Mouse (Mus musculus) kidney, postnatal 0 days (tissue): ENCODE results near the gene Eng. TPM values are rescaled to one million over a fixed set of nuclear protein-coding genes. Genes with fewer than 3 reads are reported as not detected.

Experiments used
- ATAC-seq: fragments of 200-750 bp; cut with Nextera tagmentation; replicated peaks from 2 replicates; pipeline ENCODE4 v1.8.0; 2017; ENCODE audit warnings: low read depth, moderate number of reproducible peaks, moderate TSS enrichment, moderate library complexity; ENCODE audit not compliant: low FRiP score
- DNase-seq: peaks from one replicate; pipeline ENCODE4 v3.0.0-alpha.2; 2016; ENCODE audit warnings: low spot score
- H3K27ac ChIP-seq: fragments of 300-500 bp; sonication (generic); 2 replicates; pipeline ENCODE4 v1.5.1; 2014; ENCODE audit warnings: mild to moderate bottlenecking
- H3K27me3 ChIP-seq: fragments of 300-500 bp; sonication (generic); 2 replicates; pipeline ENCODE4 v1.6.1; 2014; ENCODE audit warnings: low read length, mixed read lengths; ENCODE audit not compliant: insufficient read depth
- H3K36me3 ChIP-seq: fragments of 300-500 bp; sonication (generic); 2 replicates; pipeline ENCODE4 v1.6.1; 2014; ENCODE audit warnings: low read length, mixed read lengths; ENCODE audit not compliant: insufficient read depth
- H3K4me1 ChIP-seq: fragments of 300-500 bp; sonication (generic); replicated peaks from 2 replicates; pipeline ENCODE4 v1.6.1; 2014; ENCODE audit warnings: antibody characterized with exemption, low read length, mixed read lengths; ENCODE audit not compliant: insufficient read depth
- H3K4me2 ChIP-seq: fragments of 300-500 bp; sonication (generic); 2 replicates; pipeline ENCODE4 v1.6.1; 2014; ENCODE audit warnings: mild to moderate bottlenecking, low read length, moderate library complexity, mixed read lengths
- H3K4me3 ChIP-seq: fragments of 300-500 bp; sonication (generic); replicated peaks from 2 replicates; pipeline ENCODE4 v1.5.1; 2014; ENCODE audit warnings: low read depth, low read length
- H3K9ac ChIP-seq: fragments of 300-500 bp; sonication (generic); 2 replicates; pipeline ENCODE4 v1.6.1; 2014; ENCODE audit warnings: low read depth, low read length
- H3K9me3 ChIP-seq: fragments of 300-500 bp; sonication (generic); replicated peaks from 2 replicates; pipeline ENCODE4 v1.6.1; 2016; ENCODE audit warnings: low read length, inconsistent platforms, mixed read lengths
- CTCF ChIP-seq: IDR thresholded peaks from 2 replicates; pipeline ENCODE4 v1.5.1; 2016; ENCODE audit warnings: antibody characterized with exemption, low read depth, mild to moderate bottlenecking, moderate library complexity
- WGBS: fragments of 180-500 bp; shearing (Covaris S2); extraction: QIAGEN DNeasy Blood & Tissue Kit; methylation state at CpG from one replicate; pipeline ENCODE4 v1.1.7; 2014; 5-methylcytosine and 5-hydroxymethylcytosine counted together
- microRNA counts: library from miRNA; unstranded; fragments of <30 nt; microRNA quantifications from one replicate; lab custom pipeline; 2015
- microRNA-seq: library from miRNA; unstranded; fragments of <30 nt; microRNA quantifications from one replicate; pipeline ENCODE4, GENCODE M21; 2016
- polyA plus RNA-seq: library from polyadenylated mRNA; unstranded; fragments of >200 nt; fragmentation: Nextera tagmentation; extraction: Ambion mirVana; gene quantifications from 2 replicates; pipeline ENCODE4 v1.2.1, GENCODE M21; 2015

The Eng gene
- polyA plus RNA-seq, 1 experiment from 2014 or later: 71.6 TPM

DNA sequence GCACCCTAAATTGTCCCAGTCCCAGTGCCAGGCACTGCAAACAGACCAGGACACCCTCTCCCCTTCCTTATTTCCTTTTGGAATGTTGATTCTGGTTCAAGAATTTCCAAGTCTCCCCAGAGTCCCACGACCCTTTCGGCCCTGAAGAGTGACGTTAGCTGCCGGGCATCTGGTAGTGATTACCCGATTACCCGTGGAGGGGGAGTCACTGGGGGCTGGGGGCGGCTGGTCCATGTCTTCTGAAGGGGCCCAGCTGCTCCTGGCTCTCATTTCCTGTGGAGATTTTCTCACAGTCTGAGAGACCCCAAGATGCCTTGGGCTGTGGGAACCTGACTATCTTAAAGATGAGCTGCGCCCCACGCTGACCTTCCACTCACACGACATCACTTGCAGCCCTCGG is 84.5 kb downstream of the Eng start:
- no peak overlapping the region for H3K4me3 ChIP-seq
- H3K27me3 ChIP-seq: no peaks in the 10 kb centered on the region
- ATAC-seq: no peak
- H3K4me2 ChIP-seq: peak overlapping the region; percentile 51
- 20% methylated on average over 11 of the region's 11 CpGs for WGBS
- no peaks in the 10 kb centered on the region for H3K36me3 ChIP-seq
- no peaks in the 10 kb centered on the region for H3K9me3 ChIP-seq
- TF ChIP-seq CTCF: no peak
- peak; percentile 75 for DNase-seq
- H3K27ac ChIP-seq: peak overlapping the region; percentile 71; the same call in 1 of the 2 replicates
- H3K9ac ChIP-seq: no peak overlapping the region; the same call in 1 of the 2 replicates
- H3K4me1 ChIP-seq: peaks cover 16% of the 10 kb centered on the region

DNA sequence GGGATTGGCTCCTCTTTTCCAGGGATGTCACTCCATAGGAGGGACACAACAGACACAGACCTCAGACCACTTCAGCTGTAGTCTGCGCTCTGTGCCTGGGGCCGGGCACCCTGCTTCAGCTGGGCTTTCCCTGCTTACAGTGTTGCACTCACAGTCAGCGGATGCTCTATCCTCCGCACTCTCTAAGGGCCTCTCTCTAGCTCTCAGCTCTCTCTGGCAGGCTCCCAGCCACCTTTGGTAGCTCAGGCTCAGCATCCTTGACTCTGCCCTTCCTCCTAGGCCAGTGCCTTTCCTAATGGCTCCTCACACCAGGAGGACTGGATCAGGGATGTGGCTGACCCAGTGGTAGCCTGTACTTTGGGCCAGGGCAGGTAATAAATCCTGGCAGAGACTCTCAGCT is 85.5 kb downstream of the Eng start:
- Histone ChIP-seq H3K9ac (no peak overlapping the region), H3K9me3 (no peaks in the 10 kb centered on the region), H3K27ac (peak overlapping the region; percentile 71), H3K4me3 (no peak overlapping the region), H3K4me1 (peaks cover 16% of the 10 kb centered on the region), H3K4me2 (peak overlapping the region; percentile 15; the same call in 1 of the 2 replicates), H3K27me3 (no peaks in the 10 kb centered on the region), H3K36me3 (no peaks in the 10 kb centered on the region)
- 53% methylated on average over 4 of the region's 4 CpGs for WGBS
- no peak for ATAC-seq
- TF ChIP-seq CTCF: no peak
- no peak for DNase-seq

MicroRNA genes within 50 kb of the gene (microRNA counts, 519-probe panel; counts per million panel counts)
- microRNA mmu-miR-1954 (lab: Ali Mortazavi, UCI) (330 counts per million, percentile 68 among the panel's probes with 10 or more counts), microRNA mmu-miR-2861 (lab: Ali Mortazavi, UCI) (330 counts per million, percentile 68 among the panel's probes with 10 or more counts)

Small RNA genes lying within 50 kb of the gene (microRNA-seq; reads per million reads assigned to microRNA genes)
- gene Gm47291 (not detected), gene Mir1954 (not detected), gene Mir2861 (not detected), gene Mir3960 (not detected), gene Mir8093 (not detected)

Other genes starting within 250 kb of the Eng start
- 4.7 TPM in 2 replicates for gene Naif1, start 196.1 kb upstream of the Eng start, polyA plus RNA-seq
- gene Slc25a25, start 195.2 kb upstream of the Eng start, polyA plus RNA-seq: 15.0 and 16.9 TPM in 2 replicates
- gene Fam102a, start 111.3 kb upstream of the Eng start, polyA plus RNA-seq: 13.9 and 16.9 TPM in 2 replicates
- 105 and 110 TPM in 2 replicates for gene Dpm2, start 75.7 kb upstream of the Eng start, polyA plus RNA-seq
- gene Pip5kl1, start 71.8 kb upstream of the Eng start, polyA plus RNA-seq: 0.42 and 0.61 TPM in 2 replicates
- 0.08 TPM in 1 of 2 replicates, not detected in the other for gene 9430097D07Rik, start 70.9 kb upstream of the Eng start, polyA plus RNA-seq
- gene St6galnac4, start 59.5 kb upstream of the Eng start, polyA plus RNA-seq: 15.8 and 18.1 TPM in 2 replicates
- 13.7 and 15.3 TPM in 2 replicates for gene St6galnac6, start 46.9 kb upstream of the Eng start, polyA plus RNA-seq
- 38.7 and 41.6 TPM in 2 replicates for gene Ak1, start 24.8 kb upstream of the Eng start, polyA plus RNA-seq
- 36.1 and 36.2 TPM in 2 replicates for gene Fpgs, start 57.5 kb downstream of the Eng start, polyA plus RNA-seq
- 87.4 and 90.6 TPM in 2 replicates for gene Cdk9, start 66.5 kb downstream of the Eng start, polyA plus RNA-seq
- gene Sh2d3c, start 74.5 kb downstream of the Eng start, polyA plus RNA-seq: 31.1 and 31.3 TPM in 2 replicates
- 0.11 TPM in 1 of 2 replicates, not detected in the other for gene 6330409D20Rik, start 94.4 kb downstream of the Eng start, polyA plus RNA-seq
- gene Tor2a, start 110.6 kb downstream of the Eng start, polyA plus RNA-seq: 74.9 and 79.4 TPM in 2 replicates
- 0.13 and 0.18 TPM in 2 replicates for gene Ttc16, start 129.0 kb downstream of the Eng start, polyA plus RNA-seq
- 7.0 and 7.8 TPM in 2 replicates for gene Ptrh1, start 129.2 kb downstream of the Eng start, polyA plus RNA-seq
- gene Cfap157, start 137.8 kb downstream of the Eng start, polyA plus RNA-seq: 0.45 and 0.48 TPM in 2 replicates
- gene Stxbp1, start 200.7 kb downstream of the Eng start, polyA plus RNA-seq: 14.3 and 14.6 TPM in 2 replicates
- gene Fam129b, start 229.5 kb downstream of the Eng start, polyA plus RNA-seq: 41.1 and 42.2 TPM in 2 replicates